Comparison of ENCODE assay signal across 18 mouse cellular contexts in the genomic region with DNA sequence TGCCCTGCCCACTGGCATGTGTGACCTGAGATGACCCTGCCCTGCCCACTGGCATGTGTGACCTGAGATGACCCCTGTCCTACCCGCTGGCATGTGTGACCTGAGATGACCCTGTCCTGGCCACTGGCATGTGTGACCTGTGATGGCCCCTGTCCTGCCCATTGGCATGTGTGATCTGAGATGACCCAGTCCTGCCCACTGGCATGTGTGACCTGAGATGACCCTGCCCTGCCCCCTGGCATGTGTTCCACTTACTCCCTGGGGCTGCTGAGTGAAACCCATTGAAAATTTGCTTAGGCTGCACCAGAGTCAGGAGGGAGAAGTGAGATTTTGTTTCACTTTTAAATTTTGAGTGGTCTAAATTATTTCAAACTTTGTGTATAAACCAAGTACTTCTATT. TPM values are rescaled to one million over a fixed set of nuclear protein-coding genes. Genes with fewer than 3 reads are reported as not detected.
"Had no signal": no experiment of that assay in that cellular context is flagged by ENCODE, and none has a peak within 500 bp of the region (broad histone marks: within the 10 kb centered on the region; RNA-seq: fewer than 3 reads in every experiment).

No protein-coding gene starts in this region.

- H3K36me3 ChIP-seq: liver, embryonic 15.5 days; midbrain, embryonic 10.5 days; midbrain, embryonic 12.5 days; neural tube, embryonic 12.5 days; stomach, embryonic 15.5 days had no signal

- H3K4me1 ChIP-seq: liver, embryonic 15.5 days; midbrain, embryonic 10.5 days; midbrain, embryonic 12.5 days; stomach, embryonic 15.5 days had no signal

- H3K27me3 ChIP-seq: liver, embryonic 15.5 days; neural tube, embryonic 12.5 days; stomach, embryonic 15.5 days had no signal

- H3K9me3 ChIP-seq: liver, embryonic 15.5 days; midbrain, embryonic 10.5 days; midbrain, embryonic 12.5 days; neural tube, embryonic 12.5 days; stomach, embryonic 15.5 days had no signal

- H3K27ac ChIP-seq: liver, embryonic 15.5 days; midbrain, embryonic 10.5 days; midbrain, embryonic 12.5 days; neural tube, embryonic 12.5 days; stomach, embryonic 15.5 days; stomach, postnatal 0 days had no signal

- ATAC-seq: midbrain, embryonic 16.5 days had no signal

- DNase-seq: lung, adult 18-20 months; lung, embryonic 14.5 days; lung, postnatal 10 days; lung, postnatal 4 days; midbrain, embryonic 14.5 days; right cerebral cortex, postnatal 14 days; thymus, adult 2 months; thymus, postnatal 25 days; thymus, postnatal 4 days had no signal

- H3K4me2 ChIP-seq: liver, embryonic 15.5 days; lung, embryonic 14.5 days; midbrain, embryonic 12.5 days; neural tube, embryonic 12.5 days; stomach, embryonic 15.5 days had no signal

- H3K4me3 ChIP-seq: liver, embryonic 15.5 days; midbrain, embryonic 10.5 days; midbrain, embryonic 12.5 days; neural tube, embryonic 12.5 days; stomach, embryonic 15.5 days had no signal

RNA-seq across cellular contexts. Expression of a gene that starts 46.0 kb away (rescaled TPM):
- total RNA-seq: neutrophil, adult 5-6 weeks had no signal
- polyA plus RNA-seq: liver, embryonic 15.5 days; midbrain, embryonic 12.5 days; spleen, adult 2 months; stomach, postnatal 0 days had no signal
